Mouse (Mus musculus) kidney, embryonic 14.5 days (tissue): ENCODE measurements around the gene Ist1. TPM values are rescaled to one million over a fixed set of nuclear protein-coding genes. Genes with fewer than 3 reads are reported as not detected.

Experiments
- ATAC-seq: fragments of 200-750 bp; cut with Nextera tagmentation; 2 replicates; pipeline ENCODE4 v1.8.0; 2017; ENCODE audit warnings: moderate number of reproducible peaks, mild to moderate bottlenecking, moderate TSS enrichment, moderate library complexity; ENCODE audit not compliant: low FRiP score, low TSS enrichment
- H3K27ac ChIP-seq: fragments of 300-500 bp; sonication (generic); 2 replicates; pipeline ENCODE4 v1.5.1; 2014; ENCODE audit warnings: low read depth, mild to moderate bottlenecking, low read length, moderate library complexity, mixed read lengths
- H3K27me3 ChIP-seq: fragments of 300-500 bp; sonication (generic); 2 replicates; pipeline ENCODE4 v1.6.1; 2014; ENCODE audit warnings: mild to moderate bottlenecking, low read length; ENCODE audit not compliant: control insufficient read depth, insufficient read depth
- H3K36me3 ChIP-seq: fragments of 300-500 bp; sonication (generic); 2 replicates; pipeline ENCODE4 v1.6.1; 2014; ENCODE audit warnings: low read length, mixed read lengths; ENCODE audit not compliant: control insufficient read depth, insufficient read depth
- H3K4me1 ChIP-seq: fragments of 300-500 bp; sonication (generic); 2 replicates; pipeline ENCODE4 v1.6.1; 2014; ENCODE audit warnings: low read length, mixed read lengths; ENCODE audit not compliant: control insufficient read depth, insufficient read depth
- H3K4me2 ChIP-seq: fragments of 300-500 bp; sonication (generic); replicated peaks from 2 replicates; pipeline ENCODE4 v1.6.1; 2014; ENCODE audit warnings: low read depth, mild to moderate bottlenecking, low read length
- H3K4me3 ChIP-seq: fragments of 300-500 bp; sonication (generic); 2 replicates; pipeline ENCODE4 v1.5.1; 2014; ENCODE audit warnings: mild to moderate bottlenecking, low read length
- H3K9ac ChIP-seq: fragments of 300-500 bp; sonication (generic); 2 replicates; pipeline ENCODE4 v1.6.1; 2014; ENCODE audit warnings: low read depth, mild to moderate bottlenecking, low read length, moderate library complexity
- H3K9me3 ChIP-seq: fragments of 300-500 bp; sonication (generic); 2 replicates; pipeline ENCODE4 v1.6.1; 2016; ENCODE audit warnings: low read length; ENCODE audit not compliant: control insufficient read depth
- WGBS: fragments of 180-500 bp; shearing (Covaris S2); extraction: QIAGEN DNeasy Blood & Tissue Kit; methylation state at CpG from one replicate; pipeline ENCODE4 v1.1.7; 2014; 5-methylcytosine and 5-hydroxymethylcytosine counted together
- polyA plus RNA-seq: library from polyadenylated mRNA; unstranded; fragments of >200 nt; fragmentation: Nextera tagmentation; extraction: Ambion mirVana; gene quantifications from 2 replicates; pipeline ENCODE4 v1.2.1, GENCODE M21; 2014

The Ist1 gene
- polyA plus RNA-seq, 1 experiment from 2014 or later, result 143 TPM

- WGBS, result under 1% methylated on average over 38 of the region's 38 CpGs
- peak overlapping the region; percentile 100 for H3K4me3 ChIP-seq
These were observed 466 bp downstream of the Ist1 start for GRCm38 (mm10) chr8:109692443-109693145.

GRCm38 (mm10) chr8:109691769-109692168 is 1.3 kb downstream of the Ist1 start:
- no peak for ATAC-seq
- Histone ChIP-seq H3K9me3 (no peaks in the 10 kb centered on the region), H3K27ac (no peak overlapping the region), H3K4me1 (peaks cover 23% of the 10 kb centered on the region), H3K27me3 (no peaks in the 10 kb centered on the region), H3K4me3 (peak overlapping the region; percentile 100), H3K36me3 (no peaks in the 10 kb centered on the region), H3K9ac (peak overlapping the region; percentile 96), H3K4me2 (peak overlapping the region; percentile 74)
- WGBS, result 56% methylated on average over 5 of the region's 5 CpGs

More at GRCm38 (mm10) chr8:109692443-109693145, 466 bp downstream of the Ist1 start:
- Histone ChIP-seq H3K36me3 (no peaks in the 10 kb centered on the region), H3K9me3 (no peaks in the 10 kb centered on the region), H3K9ac (peak overlapping the region; percentile 96), H3K27me3 (no peaks in the 10 kb centered on the region), H3K4me2 (peak overlapping the region; percentile 74), H3K27ac (peak overlapping the region; percentile 67), H3K4me1 (peaks cover 23% of the 10 kb centered on the region)
- ATAC-seq, result peak; percentile 72

DNA sequence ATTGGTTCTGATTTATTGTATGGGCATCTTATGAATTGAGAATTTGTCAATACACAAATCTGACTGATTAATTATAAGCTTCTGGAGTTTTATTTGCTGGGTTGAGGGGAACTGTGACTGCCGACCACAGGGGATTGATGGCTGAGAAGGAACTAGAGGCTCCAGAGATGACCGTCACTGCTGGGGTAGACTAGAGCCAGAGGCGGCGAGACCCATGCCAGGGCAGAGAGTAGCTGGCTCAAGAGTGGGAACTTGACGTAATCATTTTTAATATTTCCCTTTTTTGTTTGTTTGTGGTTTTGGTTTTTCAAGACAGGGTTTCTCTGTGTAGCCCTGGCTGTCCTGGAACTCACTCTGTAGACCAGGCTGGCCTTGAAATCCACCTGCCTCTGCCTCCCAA is 5.8 kb downstream of the Ist1 start:
- 91% methylated on average over 5 of the region's 5 CpGs for WGBS
- H3K36me3 ChIP-seq, result peaks cover 13% of the 10 kb centered on the region
- H3K27ac ChIP-seq, result no peak overlapping the region
- H3K4me1 ChIP-seq, result peaks cover 16% of the 10 kb centered on the region
- H3K9ac ChIP-seq, result no peak overlapping the region
- no peak overlapping the region for H3K4me2 ChIP-seq
- no peaks in the 10 kb centered on the region for H3K27me3 ChIP-seq
- no peaks in the 10 kb centered on the region for H3K9me3 ChIP-seq
- no peak overlapping the region for H3K4me3 ChIP-seq
- no peak for ATAC-seq

DNA sequence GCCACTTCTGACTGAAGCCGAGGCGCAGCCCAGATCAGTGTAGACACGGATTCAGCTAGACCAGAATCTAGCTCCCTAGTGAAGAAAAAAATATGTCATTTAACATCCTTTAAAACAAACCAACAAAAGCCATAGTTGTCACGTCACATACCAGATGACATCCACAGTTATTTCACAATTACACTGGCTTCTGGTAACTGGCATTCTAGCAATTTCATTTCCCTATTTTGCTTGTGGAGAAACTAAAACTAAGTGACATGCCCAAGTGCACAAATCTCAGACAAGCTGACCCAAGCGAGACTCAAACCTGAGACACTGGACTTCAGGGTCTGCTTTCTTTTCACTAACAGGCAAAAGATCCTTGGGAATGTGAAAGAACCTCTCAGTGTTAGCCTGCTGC is 10.9 kb downstream of the Ist1 start:
- Histone ChIP-seq H3K4me2 (no peak overlapping the region), H3K9me3 (no peaks in the 10 kb centered on the region), H3K27ac (no peak overlapping the region), H3K9ac (no peak overlapping the region), H3K4me1 (no peaks in the 10 kb centered on the region), H3K27me3 (no peaks in the 10 kb centered on the region), H3K4me3 (no peak overlapping the region), H3K36me3 (peaks cover 62% of the 10 kb centered on the region)
- ATAC-seq, result no peak
- WGBS, result 94% methylated on average over 5 of the region's 5 CpGs

- Histone ChIP-seq H3K36me3 (peaks cover 68% of the 10 kb centered on the region), H3K9ac (no peak overlapping the region), H3K27ac (no peak overlapping the region), H3K4me2 (no peak overlapping the region), H3K9me3 (no peaks in the 10 kb centered on the region), H3K4me3 (no peak overlapping the region), H3K4me1 (no peaks in the 10 kb centered on the region), H3K27me3 (no peaks in the 10 kb centered on the region)
- ATAC-seq, result no peak
- WGBS, result 82% methylated on average over 3 of the region's 3 CpGs
These were observed 11.5 kb downstream of the Ist1 start for GRCm38 (mm10) chr8:109681535-109681934.

DNA sequence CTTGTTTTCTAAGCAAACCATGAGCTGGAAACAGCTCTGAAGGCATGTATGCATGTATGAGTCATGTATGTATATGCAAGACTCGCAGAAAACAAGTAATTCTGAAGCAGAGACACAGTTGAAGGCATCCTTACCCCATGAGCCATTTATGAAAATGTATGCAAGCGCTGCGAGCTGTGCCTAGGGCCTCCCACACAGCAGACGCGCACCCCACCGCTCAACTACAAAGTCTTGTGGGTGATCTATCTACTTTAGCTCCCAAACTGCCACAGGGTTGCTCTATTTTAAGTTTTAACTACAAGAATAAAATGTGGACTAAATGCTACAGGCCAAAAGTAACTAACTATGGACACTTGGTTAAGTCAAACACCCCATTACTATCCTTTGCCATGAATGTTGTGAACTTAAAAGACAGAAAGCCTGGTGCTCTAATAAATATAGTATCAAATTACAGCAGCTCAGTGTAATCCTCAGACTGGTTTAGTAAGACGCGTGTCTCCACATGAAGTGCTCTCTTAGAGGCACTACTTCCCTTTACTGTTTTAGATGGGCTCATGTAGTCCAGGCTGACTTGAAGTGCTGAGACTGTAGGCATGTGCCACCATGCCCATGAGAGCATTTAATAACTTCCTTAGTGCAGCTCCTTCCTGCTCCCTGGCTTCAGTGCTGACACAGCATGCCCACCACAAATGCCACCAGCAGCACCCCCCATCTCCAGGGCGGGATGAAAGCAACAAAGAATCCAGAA is 17.0 kb downstream of the Ist1 start:
- Histone ChIP-seq H3K4me3 (no peak overlapping the region), H3K9me3 (no peaks in the 10 kb centered on the region), H3K4me1 (no peaks in the 10 kb centered on the region), H3K36me3 (peaks cover 98% of the 10 kb centered on the region), H3K9ac (no peak overlapping the region), H3K27ac (no peak overlapping the region), H3K4me2 (no peak overlapping the region), H3K27me3 (no peaks in the 10 kb centered on the region)
- 95% methylated on average over 9 of the region's 9 CpGs for WGBS
- ATAC-seq, result no peak

- ATAC-seq, result no peak
- no peaks in the 10 kb centered on the region for H3K27me3 ChIP-seq
- 90% methylated on average over 2 of the region's 2 CpGs for WGBS
These were observed 19.5 kb downstream of the Ist1 start for GRCm38 (mm10) chr8:109673596-109673995.

DNA sequence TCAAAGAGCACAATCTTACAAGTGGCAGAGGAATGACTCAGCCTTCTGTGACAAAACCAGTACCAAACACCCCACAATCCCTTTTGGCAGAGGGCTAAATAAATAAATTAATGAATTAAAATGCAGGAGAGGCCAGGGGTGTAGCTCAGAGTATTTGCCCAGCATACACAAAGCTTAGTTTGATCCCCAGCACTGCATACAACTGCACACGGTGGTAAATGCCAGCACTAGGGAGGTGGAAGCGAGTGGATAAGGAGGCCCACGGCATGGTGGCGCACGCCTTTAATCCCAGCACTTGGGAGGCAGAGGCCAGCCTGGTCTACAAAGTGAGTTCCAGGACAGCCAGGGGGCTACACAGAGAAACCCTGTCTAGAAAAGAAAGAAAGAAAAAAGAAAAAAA is 20.4 kb downstream of the Ist1 start:
- H3K27ac ChIP-seq, result no peak overlapping the region
- peaks cover 84% of the 10 kb centered on the region for H3K36me3 ChIP-seq
- no peaks in the 10 kb centered on the region for H3K27me3 ChIP-seq
- no peaks in the 10 kb centered on the region for H3K4me1 ChIP-seq
- 96% methylated on average over 5 of the region's 5 CpGs for WGBS
- no peaks in the 10 kb centered on the region for H3K9me3 ChIP-seq
- no peak for ATAC-seq
- H3K4me2 ChIP-seq, result no peak overlapping the region
- no peak overlapping the region for H3K9ac ChIP-seq
- no peak overlapping the region for H3K4me3 ChIP-seq

More at GRCm38 (mm10) chr8:109673596-109673995, 19.5 kb downstream of the Ist1 start:
- Histone ChIP-seq H3K9me3 (no peaks in the 10 kb centered on the region), H3K27ac (no peak overlapping the region), H3K4me2 (no peak overlapping the region), H3K9ac (no peak overlapping the region), H3K36me3 (peaks cover 94% of the 10 kb centered on the region), H3K4me1 (no peaks in the 10 kb centered on the region), H3K4me3 (no peak overlapping the region)

DNA sequence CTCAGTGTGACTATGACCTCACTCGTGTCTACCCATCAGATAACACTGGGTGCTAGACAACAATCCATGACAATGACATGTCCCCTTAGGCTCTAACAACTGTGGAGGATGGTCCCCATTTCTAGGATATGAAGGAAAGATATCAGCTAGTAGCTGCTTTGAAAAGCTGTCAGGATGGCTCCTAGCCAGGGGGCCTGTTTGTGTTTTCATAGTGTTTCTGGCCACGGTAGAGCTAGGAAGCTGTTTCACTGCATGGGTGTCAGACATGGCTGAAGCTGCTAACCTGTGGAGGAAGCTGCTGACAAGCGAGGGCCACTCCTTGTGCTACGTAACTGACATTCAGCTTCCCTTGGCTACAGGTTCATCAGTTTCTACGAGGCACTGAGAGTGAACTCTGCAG is 26.4 kb downstream of the Ist1 start:
- H3K9ac ChIP-seq, result no peak overlapping the region
- no peak overlapping the region for H3K4me2 ChIP-seq
- no peak for ATAC-seq
- no peak overlapping the region for H3K4me3 ChIP-seq
- H3K36me3 ChIP-seq, result peaks cover 27% of the 10 kb centered on the region; the same call in 1 of the 2 replicates
- no peaks in the 10 kb centered on the region for H3K27me3 ChIP-seq
- WGBS, result 89% methylated on average over 5 of the region's 5 CpGs
- no peaks in the 10 kb centered on the region for H3K9me3 ChIP-seq
- no peak overlapping the region for H3K27ac ChIP-seq
- no peaks in the 10 kb centered on the region for H3K4me1 ChIP-seq
